ENCODE assay signal across 18 mouse cellular contexts in genomic region chr3:118491871-118492270, GRCm38 (mm10).
DNase-seq lines count a peak whose midpoint lies in the region; ATAC-seq and TF ChIP-seq lines count a peak whose summit lies in the region.
"Had no signal": no experiment of that assay in that cellular context is flagged by ENCODE, and none has a peak within 500 bp of the region (broad histone marks: within the 10 kb centered on the region; RNA-seq: fewer than 3 reads in every experiment).

No protein-coding gene starts in this region.

- no peak overlapping the region for H3K4me3 ChIP-seq in liver, adult 2 months (ENCODE audit: insufficient read depth, low read depth, low read length)
- no peak overlapping the region for H3K4me3 ChIP-seq in liver, embryonic 12.5 days

- no peaks in the 10 kb centered on the region for H3K9me3 ChIP-seq in liver, embryonic 12.5 days (replicated peaks)

- no peak for TF ChIP-seq POLR2A in liver, adult 2 months (IDR thresholded peaks at IDR 0.05; ENCODE audit: extremely low read depth, insufficient read depth, low read length)

- H3K36me3 ChIP-seq in liver, adult 2 months (ENCODE audit: control insufficient read depth, insufficient read depth, low read length), result no peaks in the 10 kb centered on the region
- no peaks in the 10 kb centered on the region for H3K36me3 ChIP-seq in liver, embryonic 12.5 days
- H3K36me3 ChIP-seq: G1E had no signal

- peaks cover 18% of the 10 kb centered on the region for H3K4me1 ChIP-seq in liver, adult 2 months (ENCODE audit: control insufficient read depth, insufficient read depth, low read length)
- no peaks in the 10 kb centered on the region for H3K4me1 ChIP-seq in liver, embryonic 12.5 days

- whole genome bisulfite sequencing in liver, adult 2 months, result 19% methylated on average over 5 of the region's 5 CpGs
- WGBS in liver, embryonic 12.5 days (ENCODE audit: insufficient replicate concordance), result 73% methylated on average over 5 of the region's 5 CpGs

- no peak overlapping the region for H3K4me2 ChIP-seq in liver, embryonic 12.5 days

- no peak for TF ChIP-seq CTCF in liver, adult 2 months (IDR thresholded peaks at IDR 0.05; ENCODE audit: low read depth, low read length)

- H3K79me2 ChIP-seq in liver, adult 2 months (ENCODE audit: control insufficient read depth, insufficient read depth, low read length), result no peaks in the 10 kb centered on the region

- H3K9ac ChIP-seq in liver, adult 2 months (ENCODE audit: low read depth, low read length), result no peak overlapping the region
- no peak overlapping the region for H3K9ac ChIP-seq in liver, embryonic 12.5 days

- no peak for ATAC-seq in liver, embryonic 12.5 days
- ATAC-seq: activated CD4-positive, CD25-positive, alpha-beta regulatory T cell, adult 4 months; CD4-positive, CD25-positive, alpha-beta regulatory T cell, adult 4 months; Patski had no signal

- no peaks in the 10 kb centered on the region for H3K27me3 ChIP-seq in liver, adult 2 months (ENCODE audit: control insufficient read depth, insufficient read depth, low read length)
- no peaks in the 10 kb centered on the region for H3K27me3 ChIP-seq in liver, embryonic 12.5 days (replicated peaks)
- H3K27me3 ChIP-seq: CH12.LX, Patski had no signal

- peak; percentile 98 for DNase-seq in liver, adult 2 months (ENCODE audit: extremely low read depth, low read depth, low spot score)
- DNase-seq: adrenal gland, adult 2 months; adrenal gland, adult 8-10 months; adrenal gland, postnatal 10 days; adrenal gland, postnatal 14 days; adrenal gland, postnatal 25 days; adrenal gland, postnatal 36 days; B cell, adult 2 months; cerebellum, adult 11 months; cerebellum, adult 11-12 months; cerebellum, adult 18-20 months; cerebellum, adult 2 months had no signal

- no peak overlapping the region for H3K27ac ChIP-seq in liver, adult 2 months (replicated peaks; ENCODE audit: insufficient read depth, low read depth, low read length)
- no peak overlapping the region for H3K27ac ChIP-seq in liver, embryonic 12.5 days
